Mouse (Mus musculus) limb, embryonic 11.5 days (tissue): ENCODE data around the gene Lipe. TPM values are rescaled to one million over a fixed set of nuclear protein-coding genes. Genes with fewer than 3 reads are reported as not detected.
A peak's percentile ranks its signal among the peaks of the same experiment; 100 is the strongest.

Source experiments
- ATAC-seq: fragments of 200-750 bp; cut with Nextera tagmentation; 2 replicates; pipeline ENCODE4 v1.8.0; 2017; ENCODE audit warnings: low read depth; ENCODE audit not compliant: insufficient number of reproducible peaks, low FRiP score, low TSS enrichment
- DNase-seq: peaks from one replicate; pipeline ENCODE4 v3.0.0-alpha.2; 2015; ENCODE audit warnings: low spot score
- H3K27ac ChIP-seq: fragments of 300-500 bp; sonication (generic); replicated peaks from 2 replicates; pipeline ENCODE4 v1.5.1; 2014; ENCODE audit warnings: low read depth, mild to moderate bottlenecking, low read length
- H3K27me3 ChIP-seq: fragments of 300-500 bp; sonication (generic); 2 replicates; pipeline ENCODE4 v1.6.1; 2014; ENCODE audit warnings: mild to moderate bottlenecking, low read length, mixed read lengths; ENCODE audit not compliant: control insufficient read depth, insufficient read depth
- H3K36me3 ChIP-seq: fragments of 300-500 bp; sonication (generic); 2 replicates; pipeline ENCODE4 v1.6.1; 2014; ENCODE audit warnings: mild to moderate bottlenecking, low read length, moderate library complexity, mixed read lengths; ENCODE audit not compliant: control insufficient read depth, insufficient read depth
- H3K4me1 ChIP-seq: fragments of 300-500 bp; sonication (generic); 2 replicates; pipeline ENCODE4 v1.6.1; 2014; ENCODE audit warnings: low read length, mixed read lengths; ENCODE audit not compliant: control insufficient read depth, insufficient read depth
- H3K4me2 ChIP-seq: fragments of 300-500 bp; sonication (generic); 2 replicates; pipeline ENCODE4 v1.6.1; 2014; ENCODE audit warnings: low read depth, mild to moderate bottlenecking, moderate library complexity; ENCODE audit not compliant: severe bottlenecking
- H3K4me3 ChIP-seq: fragments of 300-500 bp; sonication (generic); 2 replicates; pipeline ENCODE4 v1.5.1; 2014; ENCODE audit warnings: low read depth, low read length
- H3K9ac ChIP-seq: fragments of 300-500 bp; sonication (generic); 2 replicates; pipeline ENCODE4 v1.6.1; 2014; ENCODE audit warnings: mild to moderate bottlenecking, low read length
- H3K9me3 ChIP-seq: fragments of 300-500 bp; sonication (generic); 2 replicates; pipeline ENCODE4 v1.6.1; 2016; ENCODE audit warnings: low read length; ENCODE audit not compliant: control insufficient read depth
- WGBS: fragments of 180-500 bp; shearing (Covaris S2); extraction: QIAGEN DNeasy Blood & Tissue Kit; methylation state at CpG from one replicate; pipeline ENCODE4 v1.1.7; 2014; 5-methylcytosine and 5-hydroxymethylcytosine counted together
- polyA plus RNA-seq: library from polyadenylated mRNA; unstranded; fragments of >200 nt; fragmentation: Nextera tagmentation; extraction: Ambion mirVana; gene quantifications from 2 replicates; pipeline ENCODE4 v1.2.1, GENCODE M21; 2014

The Lipe gene
- polyA plus RNA-seq, 1 experiment from 2014 or later, result 4.2 TPM

GRCm38 (mm10) chr7:25339329-25339728 lies 59.2 kb downstream of the Lipe start:
- Histone ChIP-seq H3K9ac (no peak overlapping the region), H3K27me3 (no peaks in the 10 kb centered on the region), H3K4me2 (no peak overlapping the region), H3K27ac (no peak overlapping the region), H3K9me3 (no peaks in the 10 kb centered on the region), H3K4me1 (no peaks in the 10 kb centered on the region), H3K36me3 (peaks cover 15% of the 10 kb centered on the region), H3K4me3 (no peak overlapping the region)
- ATAC-seq (no peak), DNase-seq (no peak)
- 88% methylated on average over 9 of the region's 9 CpGs for WGBS

GRCm38 (mm10) chr7:25334472-25334871 lies 64.0 kb downstream of the Lipe start:
- H3K27ac ChIP-seq, result no peak overlapping the region
- DNase-seq (no peak), ATAC-seq (no peak)
- WGBS, result 87% methylated on average over 12 of the region's 12 CpGs
- no peaks in the 10 kb centered on the region for H3K27me3 ChIP-seq
- H3K9ac ChIP-seq, result no peak overlapping the region
- H3K4me3 ChIP-seq, result no peak overlapping the region
- H3K4me1 ChIP-seq, result no peaks in the 10 kb centered on the region
- no peaks in the 10 kb centered on the region for H3K9me3 ChIP-seq
- peaks cover 18% of the 10 kb centered on the region for H3K36me3 ChIP-seq
- H3K4me2 ChIP-seq, result no peak overlapping the region

- DNase-seq (peak; percentile 86), ATAC-seq (0 out of 2 replicates have a peak, but pooled peaks have one; percentile 44)
- Histone ChIP-seq H3K36me3 (peaks cover 18% of the 10 kb centered on the region), H3K4me1 (no peaks in the 10 kb centered on the region), H3K4me2 (no peak overlapping the region), H3K27ac (no peak overlapping the region), H3K4me3 (no peak overlapping the region), H3K9me3 (no peaks in the 10 kb centered on the region), H3K9ac (no peak overlapping the region), H3K27me3 (no peaks in the 10 kb centered on the region)
- WGBS, result 44% methylated on average over 16 of the region's 16 CpGs
Measured at GRCm38 (mm10) chr7:25333596-25334307, 64.8 kb downstream of the Lipe start.

Other genes with a start within 250 kb of the Lipe start
- gene Pou2f2, start 219.0 kb downstream of the Lipe start, polyA plus RNA-seq, result 3.9 and 6.2 TPM in 2 replicates
- gene Dedd2, start 178.1 kb downstream of the Lipe start, polyA plus RNA-seq, result 9.9 and 11.0 TPM in 2 replicates
- gene Zfp526, start 177.3 kb downstream of the Lipe start, polyA plus RNA-seq, result 3.2 and 3.4 TPM in 2 replicates
- gene Gsk3a, start 160.9 kb downstream of the Lipe start, polyA plus RNA-seq, result 15.8 and 17.3 TPM in 2 replicates
- gene Erf, start 147.9 kb downstream of the Lipe start, polyA plus RNA-seq, result 25.6 and 28.6 TPM in 2 replicates
- 32.5 and 34.2 TPM in 2 replicates for gene Cic, start 131.0 kb downstream of the Lipe start, polyA plus RNA-seq
- gene Pafah1b3, start 100.7 kb downstream of the Lipe start, polyA plus RNA-seq, result 249 and 261 TPM in 2 replicates
- 1.1 and 1.4 TPM in 2 replicates for gene Prr19, start 97.3 kb downstream of the Lipe start, polyA plus RNA-seq
- 0.33 and 0.58 TPM in 2 replicates for gene Tmem145, start 92.6 kb downstream of the Lipe start, polyA plus RNA-seq
- 13.8 and 14.4 TPM in 2 replicates for gene Megf8, start 81.5 kb downstream of the Lipe start, polyA plus RNA-seq
- gene Cnfn, start 29.0 kb downstream of the Lipe start, polyA plus RNA-seq, result not detected in 2 replicates
- 0.33 and 0.44 TPM in 2 replicates for gene Cxcl17, start 14.2 kb upstream of the Lipe start, polyA plus RNA-seq
- 0.85 and 1.4 TPM in 2 replicates for gene Ceacam1, start 78.9 kb upstream of the Lipe start, polyA plus RNA-seq
- gene Ceacam2, start 141.1 kb upstream of the Lipe start, polyA plus RNA-seq, result 0.11 TPM in 1 of 2 replicates, not detected in the other
- not detected in 2 replicates for gene Erich4, start 217.2 kb upstream of the Lipe start, polyA plus RNA-seq
- 35.8 and 36.9 TPM in 2 replicates for gene Dmac2, start 220.7 kb upstream of the Lipe start, polyA plus RNA-seq
- 0.87 and 1.2 TPM in 2 replicates for gene B3gnt8, start 227.9 kb upstream of the Lipe start, polyA plus RNA-seq